ENCODE assay signal across 7 mouse cellular contexts in genomic region chr4:116017902-116018746, GRCm38 (mm10). TPM values are rescaled to one million over a fixed set of nuclear protein-coding genes. Genes with fewer than 3 reads are reported as not detected.
DNase-seq lines count a peak whose midpoint lies in the region; ATAC-seq and TF ChIP-seq lines count a peak whose summit lies in the region.

TSS of gene Faah (minus strand) at chr4:116017926.

- WGBS in lung, adult 2 months = 12% methylated on average over 18 of the region's 18 CpGs
- 9% methylated on average over 18 of the region's 18 CpGs for WGBS in hindbrain, postnatal 0 days

- H3K4me1 ChIP-seq in lung, adult 2 months (ENCODE audit: control insufficient read depth, insufficient read depth, low read length) = peaks cover 3% of the 10 kb centered on the region; the same call in 1 of the 2 replicates
- H3K4me1 ChIP-seq in hindbrain, postnatal 0 days (ENCODE audit: insufficient read depth, low read length) = no peaks in the 10 kb centered on the region
- H3K4me1 ChIP-seq in megakaryocyte, embryonic 14.5 days = peaks cover 27% of the 10 kb centered on the region

- no peak for TF ChIP-seq CTCF in lung, adult 2 months (IDR thresholded peaks at IDR 0.05; ENCODE audit: insufficient read depth, low read length)
- TF ChIP-seq CTCF in hindbrain, postnatal 0 days (IDR thresholded peaks at IDR 0.05; ENCODE audit: low read depth) = no peak

- no peaks in the 10 kb centered on the region for H3K9me3 ChIP-seq in hindbrain, postnatal 0 days (ENCODE audit: low read length)
- H3K9me3 ChIP-seq in megakaryocyte, embryonic 14.5 days = peaks cover 10% of the 10 kb centered on the region; the same call in 1 of the 2 replicates

- H3K27me3 ChIP-seq in hindbrain, postnatal 0 days (ENCODE audit: insufficient read depth, low read length) = 0 out of 2 replicates have a peak, but pooled peaks cover 4% of the 10 kb centered on the region
- peaks cover 75% of the 10 kb centered on the region for H3K27me3 ChIP-seq in megakaryocyte, embryonic 14.5 days (replicated peaks)

- TF ChIP-seq POLR2A in lung, adult 2 months (IDR thresholded peaks at IDR 0.05; ENCODE audit: borderline replicate concordance, extremely low read depth, low read depth, low read length) = no peak

- peak within 1 kb of the TSS; percentile 91 for H3K4me2 ChIP-seq in hindbrain, postnatal 0 days (ENCODE audit: low read depth, low read length)

- peak; percentile 12; the same call in 1 of the 2 replicates for ATAC-seq in common myeloid progenitor, adult 5-6 weeks (replicated peaks; ENCODE audit: low read depth, poor library complexity, severe bottlenecking)
- no peak; the same call in 1 of the 2 replicates for ATAC-seq in hindbrain, postnatal 0 days

- no peak for DNase-seq in lung, adult 2 months
- DNase-seq in lung, postnatal 25 days (ENCODE audit: low spot score) = no peak
- DNase-seq in hindbrain, postnatal 0 days (ENCODE audit: low spot score) = no peak
- DNase-seq in cerebellum, postnatal 10 days = no peak
- no peak for DNase-seq in yolk sac, embryonic 10.5 days (ENCODE audit: low spot score)

- peak within 1 kb of the TSS; percentile 64 for H3K4me3 ChIP-seq in lung, adult 2 months (replicated peaks; ENCODE audit: extremely low read depth, low read depth, low read length)
- peak within 1 kb of the TSS; percentile 75 for H3K4me3 ChIP-seq in hindbrain, postnatal 0 days (ENCODE audit: low read length)
- peak within 1 kb of the TSS; percentile 93 for H3K4me3 ChIP-seq in megakaryocyte, embryonic 14.5 days (replicated peaks)

- peak within 1 kb of the TSS; percentile 60 for H3K27ac ChIP-seq in hindbrain, postnatal 0 days

- no peaks in the 10 kb centered on the region for H3K36me3 ChIP-seq in hindbrain, postnatal 0 days (ENCODE audit: insufficient read depth, low read length)
- H3K36me3 ChIP-seq in megakaryocyte, embryonic 14.5 days (replicated peaks; ENCODE audit: low read length) = no peaks in the 10 kb centered on the region

- H3K9ac ChIP-seq in hindbrain, postnatal 0 days (replicated peaks; ENCODE audit: low read length) = peak within 1 kb of the TSS; percentile 69

RNA-seq across cellular contexts. Expression of gene Faah, which starts in this region (rescaled TPM):
- 24.5 and 31.7 TPM in 2 replicates for polyA plus RNA-seq in lung, adult 2 months (2012; rRNA removed)
- total RNA-seq in common myeloid progenitor, adult 5-6 weeks (2017) = 2.2 and 3.4 TPM in 2 replicates
- total RNA-seq in hindbrain, postnatal 0 days (2014; rRNA removed) = 17.6 and 48.1 TPM in 2 replicates
- polyA plus RNA-seq in hindbrain, postnatal 0 days (2015; fragmentation: Nextera tagmentation; extraction: Ambion mirVana) = 23.2 and 25.2 TPM in 2 replicates
- 2.9 and 3.8 TPM in 2 replicates for polyA plus RNA-seq in megakaryocyte, embryonic 14.5 days (2012; ENCODE audit: insufficient read depth, low replicate concordance)
